Mouse (Mus musculus) mammary gland, adult 2 months (tissue): Measurements from ENCODE around the gene Rbm8a2. TPM values are rescaled to one million over a fixed set of nuclear protein-coding genes. Genes with fewer than 3 reads are reported as not detected.

ENCODE experiments used
- polyA plus RNA-seq: library from polyadenylated mRNA; depleted of rRNA; stranded (reverse); fragments of >200 nt; gene quantifications from 2 replicates; pipeline ENCODE4 v1.2.3, GENCODE M21; 2012; ENCODE audit warnings: low replicate concordance; rRNA removed

Gene Rbm8a2
- polyA plus RNA-seq: not detected in 2 replicates

GRCm38 (mm10) chr1:175979014-175979413 lies at the start of gene Rbm8a2:
Gene Rbm8a2 (minus strand): TSS chr1:175979114.

Other genes with a start within 250 kb of the Rbm8a2 start
- gene Exo1, start 98.5 kb downstream of the Rbm8a2 start, polyA plus RNA-seq: 0.22 and 0.39 TPM in 2 replicates
- gene Gm38100, start 58.8 kb downstream of the Rbm8a2 start, polyA plus RNA-seq: not detected in 2 replicates